Mouse (Mus musculus) limb, embryonic 10.5 days (tissue): Measurements from ENCODE around the gene Shtn1. TPM values are rescaled to one million over a fixed set of nuclear protein-coding genes. Genes with fewer than 3 reads are reported as not detected.

ENCODE experiments used
- DNase-seq: peaks from one replicate; pipeline ENCODE4 v3.0.0-alpha.2; 2017; ENCODE audit warnings: low spot score
- H3K27ac ChIP-seq: fragments of 300-500 bp; sonication (generic); 2 replicates; pipeline ENCODE4 v1.5.1; 2016; ENCODE audit warnings: mild to moderate bottlenecking
- H3K27me3 ChIP-seq: fragments of 300-500 bp; sonication (generic); 2 replicates; pipeline ENCODE4 v1.6.1; 2016; ENCODE audit warnings: low read depth, mild to moderate bottlenecking; ENCODE audit not compliant: poor library complexity, severe bottlenecking
- H3K36me3 ChIP-seq: fragments of 300-500 bp; sonication (generic); 2 replicates; pipeline ENCODE4 v1.6.1; 2016; ENCODE audit warnings: mild to moderate bottlenecking, moderate library complexity
- H3K4me1 ChIP-seq: fragments of 300-500 bp; sonication (generic); 2 replicates; pipeline ENCODE4 v1.6.1; 2016
- H3K4me3 ChIP-seq: fragments of 300-500 bp; sonication (generic); 2 replicates; pipeline ENCODE4 v1.5.1; 2016; ENCODE audit warnings: mild to moderate bottlenecking, moderate library complexity
- H3K9me3 ChIP-seq: fragments of 300-500 bp; sonication (generic); replicated peaks from 2 replicates; pipeline ENCODE4 v1.6.1; 2016; ENCODE audit warnings: mild to moderate bottlenecking
- WGBS: fragments of 180-500 bp; shearing (Covaris S2); methylation state at CpG from one replicate; pipeline ENCODE4 v1.1.7; 2016; 5-methylcytosine and 5-hydroxymethylcytosine counted together
- polyA plus RNA-seq: library from polyadenylated mRNA; unstranded; fragments of >200 nt; fragmentation: Nextera tagmentation; extraction: Ambion mirVana; gene quantifications from 2 replicates; pipeline ENCODE4 v1.2.1, GENCODE M21; 2016

The Shtn1 gene
- polyA plus RNA-seq, 1 experiment from 2014 or later: 0.28 TPM

GRCm38 (mm10) chr19:58980056-58980440, 95.9 kb downstream of the Shtn1 start:
- 91% methylated on average over 5 of the region's 5 CpGs for WGBS
- Histone ChIP-seq H3K27me3 (peaks cover 5% of the 10 kb centered on the region; the same call in 1 of the 2 replicates), H3K4me3 (no peak overlapping the region), H3K9me3 (no peaks in the 10 kb centered on the region), H3K4me1 (peaks cover 31% of the 10 kb centered on the region), H3K36me3 (no peaks in the 10 kb centered on the region), H3K27ac (no peak overlapping the region)
- DNase-seq: no peak

DNA sequence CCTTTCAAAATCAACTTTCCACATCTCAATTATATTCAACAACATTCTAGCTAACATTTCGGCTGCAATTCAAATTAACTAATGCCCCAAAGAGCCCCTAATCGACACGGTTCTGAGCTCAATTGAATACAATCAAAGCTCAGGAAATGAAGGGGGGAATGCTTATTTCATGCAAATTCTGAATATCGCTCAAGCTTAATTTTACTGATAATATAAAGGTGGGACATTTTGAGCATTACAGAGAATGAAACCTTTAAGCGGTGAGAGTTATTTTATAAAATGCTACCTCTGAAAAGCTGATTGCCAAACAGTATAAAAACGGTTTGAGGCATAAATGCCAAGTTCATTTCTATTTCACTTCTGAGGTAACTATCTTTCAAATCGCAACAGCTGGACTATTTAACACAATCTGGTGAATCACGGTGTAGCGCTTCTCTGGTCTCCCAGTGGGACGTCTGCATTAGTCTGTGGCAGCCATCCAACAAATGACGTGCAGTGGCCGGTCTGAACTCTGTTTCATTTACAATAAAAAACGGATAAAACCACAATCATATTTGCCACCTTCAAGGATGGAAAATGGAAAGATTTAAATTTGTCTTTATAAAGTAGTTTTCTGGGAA, 96.4 kb downstream of the Shtn1 start:
- Histone ChIP-seq H3K4me3 (no peak overlapping the region), H3K27ac (no peak overlapping the region), H3K9me3 (no peaks in the 10 kb centered on the region), H3K36me3 (no peaks in the 10 kb centered on the region), H3K27me3 (peaks cover 5% of the 10 kb centered on the region; the same call in 1 of the 2 replicates), H3K4me1 (peaks cover 33% of the 10 kb centered on the region)
- no peak for DNase-seq
- 70% methylated on average over 13 of the region's 13 CpGs for WGBS

- H3K27me3 ChIP-seq: peaks cover 5% of the 10 kb centered on the region; the same call in 1 of the 2 replicates
- no peak for DNase-seq
- H3K4me1 ChIP-seq: peaks cover 33% of the 10 kb centered on the region
- no peak overlapping the region for H3K4me3 ChIP-seq
- WGBS: 74% methylated on average over 11 of the region's 11 CpGs
- no peaks in the 10 kb centered on the region for H3K9me3 ChIP-seq
- H3K27ac ChIP-seq: no peak overlapping the region
- H3K36me3 ChIP-seq: no peaks in the 10 kb centered on the region
Measured at GRCm38 (mm10) chr19:58978401-58979171, 97.3 kb downstream of the Shtn1 start.

DNA sequence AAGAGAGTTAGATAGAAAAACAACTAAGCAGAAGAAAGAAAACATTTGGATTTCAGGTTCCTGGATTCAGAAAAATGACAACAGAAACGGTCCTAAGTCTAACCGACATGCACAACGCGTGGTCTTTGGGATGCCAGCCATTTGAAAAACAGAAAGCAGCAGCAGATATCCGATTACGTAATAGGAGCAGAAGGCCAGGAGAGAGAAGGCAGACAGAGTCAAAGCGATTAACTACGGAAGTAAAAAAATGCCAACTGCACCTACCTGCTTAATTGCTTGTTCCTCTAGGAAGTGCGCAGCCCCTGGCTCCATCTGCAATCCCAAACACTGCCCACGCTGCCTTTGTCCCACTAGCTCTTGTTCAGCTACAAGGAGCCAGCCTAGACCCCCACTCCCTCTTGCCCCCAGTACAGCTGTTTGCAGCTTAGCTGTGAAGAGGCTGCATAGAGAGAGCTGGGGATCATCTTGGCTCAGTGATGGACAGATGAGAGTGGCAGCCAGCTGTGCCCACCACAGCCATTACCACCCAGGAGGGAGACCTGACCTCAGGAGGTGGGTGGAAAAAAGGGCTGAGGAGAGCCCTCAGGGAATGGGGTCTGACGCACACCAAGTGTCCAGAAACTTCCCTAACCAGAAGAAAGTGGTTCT, 100.6 kb downstream of the Shtn1 start:
- H3K4me3 ChIP-seq: no peak overlapping the region
- no peaks in the 10 kb centered on the region for H3K36me3 ChIP-seq
- DNase-seq: no peak
- 79% methylated on average over 11 of the region's 11 CpGs for WGBS
- H3K9me3 ChIP-seq: no peaks in the 10 kb centered on the region
- peaks cover 22% of the 10 kb centered on the region; the same call in 1 of the 2 replicates for H3K27me3 ChIP-seq
- peaks cover 31% of the 10 kb centered on the region for H3K4me1 ChIP-seq
- peak overlapping the region; percentile 43 for H3K27ac ChIP-seq

DNA sequence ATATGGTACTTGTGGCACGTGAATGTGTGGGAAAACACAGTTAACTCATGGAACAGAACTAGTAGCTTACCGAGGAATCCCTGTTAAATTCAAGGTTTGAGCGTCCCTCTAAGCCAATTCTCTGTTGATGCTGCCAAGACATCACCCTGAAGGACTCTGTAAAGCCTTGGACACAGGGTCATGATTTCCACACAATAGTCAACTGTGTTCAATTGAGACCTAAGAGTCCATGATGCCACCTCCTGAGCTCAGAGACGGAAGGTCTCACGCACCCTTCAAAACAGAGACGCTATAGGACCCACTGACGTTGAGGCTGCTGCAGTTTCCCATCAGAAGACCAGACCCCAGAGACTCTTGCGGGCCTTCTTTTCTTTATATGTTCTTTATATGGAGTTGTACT, 101.8 kb downstream of the Shtn1 start:
- Histone ChIP-seq H3K4me1 (peaks cover 28% of the 10 kb centered on the region), H3K27me3 (peaks cover 22% of the 10 kb centered on the region; the same call in 1 of the 2 replicates), H3K27ac (no peak overlapping the region), H3K9me3 (no peaks in the 10 kb centered on the region), H3K36me3 (no peaks in the 10 kb centered on the region), H3K4me3 (no peak overlapping the region)
- WGBS: 92% methylated on average over 8 of the region's 8 CpGs
- no peak for DNase-seq

DNA sequence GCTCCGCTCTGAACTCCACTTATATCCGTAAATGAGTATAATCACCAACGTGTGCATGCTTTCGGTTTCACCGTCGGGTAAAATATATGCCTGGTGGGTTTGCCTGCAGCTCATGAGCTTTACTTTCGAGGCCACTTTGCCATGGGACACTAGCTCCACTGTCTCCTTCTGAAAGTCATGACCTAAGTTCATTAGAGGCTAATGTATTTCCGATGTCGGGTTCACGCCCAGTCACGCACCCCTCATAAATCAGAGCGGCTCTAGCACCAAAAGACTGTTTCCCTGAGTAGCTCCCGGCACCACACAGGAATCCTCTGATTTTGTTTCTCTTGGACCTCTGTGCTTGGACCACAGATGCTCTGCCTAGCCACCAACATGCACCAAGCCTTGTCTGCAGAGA, 105.1 kb downstream of the Shtn1 start:
- Histone ChIP-seq H3K27ac (no peak overlapping the region), H3K27me3 (peaks cover 33% of the 10 kb centered on the region), H3K36me3 (no peaks in the 10 kb centered on the region), H3K4me3 (peak overlapping the region; percentile 11; the same call in 1 of the 2 replicates), H3K4me1 (peaks cover 38% of the 10 kb centered on the region), H3K9me3 (no peaks in the 10 kb centered on the region)
- no peak for DNase-seq
- WGBS: 28% methylated on average over 13 of the region's 13 CpGs

GRCm38 (mm10) chr19:58968731-58969506, 107.0 kb downstream of the Shtn1 start:
- H3K27ac ChIP-seq: no peak overlapping the region
- H3K4me1 ChIP-seq: peaks cover 37% of the 10 kb centered on the region
- no peak overlapping the region for H3K4me3 ChIP-seq
- H3K27me3 ChIP-seq: peaks cover 33% of the 10 kb centered on the region
- DNase-seq: no peak
- no peaks in the 10 kb centered on the region for H3K9me3 ChIP-seq
- WGBS: 28% methylated on average over 15 of the region's 15 CpGs
- no peaks in the 10 kb centered on the region for H3K36me3 ChIP-seq

DNA sequence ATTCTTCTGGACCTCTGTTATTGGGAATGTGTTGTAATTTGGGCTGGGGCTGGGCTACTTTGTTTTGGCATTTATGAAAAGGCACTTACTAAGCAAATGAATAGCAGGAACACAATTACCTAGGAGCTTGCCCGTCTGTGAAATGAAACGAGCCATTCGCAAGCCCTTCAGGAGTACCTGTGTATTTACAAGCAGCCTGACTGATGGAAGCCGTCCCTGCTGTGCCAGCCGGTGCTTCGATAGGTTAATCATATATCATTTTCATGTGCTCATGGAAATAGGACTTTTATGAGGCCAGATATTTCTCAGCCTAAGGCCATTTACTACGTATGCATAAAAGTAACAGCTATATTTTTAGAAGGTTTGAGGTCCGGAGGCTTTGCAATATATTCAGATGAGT, 112.9 kb downstream of the Shtn1 start:
- no peak overlapping the region for H3K27ac ChIP-seq
- peaks cover 9% of the 10 kb centered on the region for H3K27me3 ChIP-seq
- peaks cover 37% of the 10 kb centered on the region for H3K4me1 ChIP-seq
- H3K9me3 ChIP-seq: no peaks in the 10 kb centered on the region
- no peak for DNase-seq
- H3K4me3 ChIP-seq: no peak overlapping the region
- no peaks in the 10 kb centered on the region for H3K36me3 ChIP-seq
- WGBS: 68% methylated on average over 8 of the region's 8 CpGs

DNA sequence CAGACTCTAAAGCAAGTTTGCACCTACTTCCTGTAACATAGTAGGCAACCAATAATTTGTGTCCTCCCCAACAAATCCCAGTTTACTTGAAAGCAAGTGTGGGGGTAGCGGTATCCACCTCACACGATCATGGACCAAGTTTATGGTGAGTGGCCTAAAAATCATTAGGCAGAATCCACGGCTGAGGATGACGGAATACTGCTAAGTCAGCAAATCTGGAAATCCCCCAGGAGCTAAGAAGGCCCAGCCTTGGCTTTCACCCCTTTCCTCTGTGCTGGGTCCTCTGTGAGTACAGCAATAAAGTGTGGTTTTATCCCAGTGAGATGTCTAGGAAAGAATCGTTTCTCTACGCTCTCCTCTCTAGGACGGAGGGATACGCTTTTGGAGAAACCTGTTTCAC, 121.1 kb downstream of the Shtn1 start:
- 93% methylated on average over 8 of the region's 8 CpGs for WGBS

GRCm38 (mm10) chr19:58952236-58952635, 123.7 kb downstream of the Shtn1 start:
- Histone ChIP-seq H3K36me3 (no peaks in the 10 kb centered on the region), H3K27me3 (peaks cover 38% of the 10 kb centered on the region), H3K4me3 (no peak overlapping the region), H3K4me1 (no peaks in the 10 kb centered on the region), H3K27ac (no peak overlapping the region), H3K9me3 (no peaks in the 10 kb centered on the region)
- WGBS: 77% methylated on average over 12 of the region's 13 CpGs
- DNase-seq: no peak

More for the DNA sequence above, 121.1 kb downstream of the Shtn1 start:
- Histone ChIP-seq H3K27me3 (peaks cover 35% of the 10 kb centered on the region), H3K4me1 (no peaks in the 10 kb centered on the region), H3K36me3 (no peaks in the 10 kb centered on the region), H3K9me3 (no peaks in the 10 kb centered on the region), H3K27ac (no peak overlapping the region), H3K4me3 (no peak overlapping the region)
- no peak for DNase-seq

DNA sequence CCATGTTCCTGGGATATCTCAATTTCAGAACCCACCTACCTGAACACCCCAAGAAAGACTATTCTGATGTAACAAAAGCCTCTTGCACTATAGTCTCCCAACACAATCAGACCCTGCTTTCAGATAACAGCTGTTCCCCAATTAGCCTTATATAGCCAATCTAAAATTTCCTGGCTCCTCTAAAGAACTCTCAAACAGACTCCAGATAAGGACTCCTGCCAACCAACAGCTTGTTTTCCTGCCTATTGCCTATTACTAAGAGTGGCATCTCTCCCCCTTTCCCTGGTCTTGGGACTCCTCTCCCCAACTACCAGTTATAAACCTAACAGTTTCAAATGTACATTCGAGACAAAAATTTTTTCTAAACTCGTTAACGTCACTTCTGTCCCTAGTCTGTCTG, 124.4 kb downstream of the Shtn1 start:
- 84% methylated on average over 3 of the region's 3 CpGs for WGBS
- Histone ChIP-seq H3K4me3 (no peak overlapping the region), H3K27ac (no peak overlapping the region), H3K9me3 (no peaks in the 10 kb centered on the region), H3K27me3 (peaks cover 38% of the 10 kb centered on the region), H3K36me3 (no peaks in the 10 kb centered on the region), H3K4me1 (no peaks in the 10 kb centered on the region)
- DNase-seq: no peak

- 90% methylated on average over 7 of the region's 7 CpGs for WGBS
- Histone ChIP-seq H3K9me3 (no peaks in the 10 kb centered on the region), H3K27ac (no peak overlapping the region), H3K27me3 (0 out of 2 replicates have a peak, but pooled peaks cover 10% of the 10 kb centered on the region), H3K4me3 (no peak overlapping the region), H3K36me3 (no peaks in the 10 kb centered on the region), H3K4me1 (peaks cover 17% of the 10 kb centered on the region)
- DNase-seq: no peak
Measured at GRCm38 (mm10) chr19:58945959-58946358, 129.9 kb downstream of the Shtn1 start.
